Mouse (Mus musculus) lung, postnatal 0 days (tissue): ENCODE measurements around the gene Cd200r4.

ENCODE experiments used
- CTCF ChIP-seq: IDR thresholded peaks from 2 replicates; pipeline ENCODE4 v1.5.1; 2016; ENCODE audit warnings: antibody characterized with exemption, mild to moderate bottlenecking
- EP300 ChIP-seq: IDR thresholded peaks from 2 replicates; pipeline ENCODE4 v1.6.1; 2016; ENCODE audit warnings: antibody characterized with exemption, mild to moderate bottlenecking, control low read depth

DNA sequence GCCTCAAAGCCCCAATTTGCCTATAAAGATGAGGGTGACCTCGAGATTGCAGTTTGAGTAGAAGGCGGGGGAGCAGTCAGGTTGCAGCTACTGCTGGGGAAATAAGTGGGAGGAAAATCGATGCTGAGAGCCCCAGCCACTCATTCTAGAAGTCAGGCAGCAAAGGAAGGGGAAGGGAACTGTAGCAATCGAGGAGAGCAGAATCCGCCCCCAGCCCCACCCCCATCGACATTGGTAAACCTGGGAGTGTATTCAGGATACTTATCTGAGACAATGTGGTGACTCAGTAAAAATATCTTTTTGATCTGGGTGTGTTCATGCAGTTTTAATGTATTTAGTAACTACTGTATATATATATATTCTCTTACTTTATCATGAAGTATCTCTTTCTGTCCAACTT lies 39.0 kb upstream of the Cd200r4 start:
- TF ChIP-seq CTCF = no peak
- no peak for TF ChIP-seq EP300
